Mouse (Mus musculus): ENCODE measurements at regions not wholly inside any gene's neighbourhood (a gene's known extent, or its start where the extent isn't known, plus 50 kb on each side); places are given as distances from the start of the nearest gene placed in this dataset.
A peak's percentile ranks its signal among the peaks of the same experiment; 100 is the strongest.

GRCm38 (mm10) chr11:7568484-7568883, 354.8 kb upstream of the Igfbp3 start:
- Histone ChIP-seq H3K9me3 (replicated peaks) (no peaks in the 10 kb centered on the region), H3K4me2 (replicated peaks) (no peak overlapping the region), H3K9ac (no peak overlapping the region), H3K27me3 (no peaks in the 10 kb centered on the region), H3K4me1 (no peaks in the 10 kb centered on the region), H3K36me3 (no peaks in the 10 kb centered on the region), H3K27ac (replicated peaks) (no peak overlapping the region), H3K4me3 (replicated peaks) (no peak overlapping the region)
- ATAC-seq (ENCODE audit: insufficient number of reproducible peaks, low FRiP score, low TSS enrichment, low read depth): no peak
- WGBS: 63% methylated on average over 1 of the region's 1 CpGs

DNA sequence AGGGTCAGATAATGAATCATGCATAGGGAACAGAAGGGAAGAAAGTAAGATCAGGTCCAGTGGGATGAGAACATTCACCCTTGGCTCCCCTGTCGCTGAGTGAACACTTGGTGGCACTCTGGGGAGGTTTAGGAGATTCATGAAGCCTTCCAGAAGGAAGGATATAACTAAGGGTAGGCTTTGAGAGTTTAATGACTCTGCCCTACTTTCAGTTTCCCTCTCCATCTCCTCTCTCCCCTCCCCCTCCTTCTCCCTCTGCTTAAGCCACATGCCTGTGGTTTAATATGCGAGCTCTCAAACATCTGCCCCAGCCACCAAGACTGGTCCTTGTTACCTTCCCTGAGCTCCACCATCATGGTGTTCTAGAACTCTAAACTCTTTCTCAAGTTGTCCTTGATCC, 348.3 kb upstream of the Igfbp3 start:
- Histone ChIP-seq H3K36me3 (no peaks in the 10 kb centered on the region), H3K9ac (no peak overlapping the region), H3K9me3 (replicated peaks) (no peaks in the 10 kb centered on the region), H3K27ac (replicated peaks) (no peak overlapping the region), H3K4me3 (replicated peaks) (no peak overlapping the region), H3K27me3 (no peaks in the 10 kb centered on the region), H3K4me1 (no peaks in the 10 kb centered on the region), H3K4me2 (replicated peaks) (no peak overlapping the region)
- 43% methylated on average over 2 of the region's 2 CpGs for WGBS
- no peak for ATAC-seq (ENCODE audit: insufficient number of reproducible peaks, low FRiP score, low TSS enrichment, low read depth)

- Histone ChIP-seq H3K27ac (replicated peaks) (no peak overlapping the region), H3K4me1 (no peaks in the 10 kb centered on the region), H3K27me3 (no peaks in the 10 kb centered on the region), H3K4me3 (replicated peaks) (no peak overlapping the region), H3K9ac (no peak overlapping the region), H3K4me2 (replicated peaks) (no peak overlapping the region), H3K36me3 (no peaks in the 10 kb centered on the region), H3K9me3 (replicated peaks) (no peaks in the 10 kb centered on the region)
- ATAC-seq (ENCODE audit: insufficient number of reproducible peaks, low FRiP score, low TSS enrichment, low read depth): peak; percentile 72; the same call in 1 of the 2 replicates
- 58% methylated on average over 1 of the region's 1 CpGs for WGBS
Measured at GRCm38 (mm10) chr11:7561437-7561836, 347.7 kb upstream of the Igfbp3 start.

- Histone ChIP-seq H3K9ac (no peak overlapping the region), H3K27ac (replicated peaks) (no peak overlapping the region), H3K36me3 (no peaks in the 10 kb centered on the region), H3K27me3 (no peaks in the 10 kb centered on the region), H3K4me3 (replicated peaks) (no peak overlapping the region), H3K4me2 (replicated peaks) (no peak overlapping the region), H3K4me1 (no peaks in the 10 kb centered on the region), H3K9me3 (replicated peaks) (no peaks in the 10 kb centered on the region)
- WGBS: 69% methylated on average over 6 of the region's 6 CpGs
- ATAC-seq (ENCODE audit: insufficient number of reproducible peaks, low FRiP score, low TSS enrichment, low read depth): no peak
Measured at GRCm38 (mm10) chr11:7555613-7556274, 342.0 kb upstream of the Igfbp3 start.

GRCm38 (mm10) chr11:7552154-7552553, 338.4 kb upstream of the Igfbp3 start:
- Histone ChIP-seq H3K9me3 (replicated peaks) (no peaks in the 10 kb centered on the region), H3K36me3 (no peaks in the 10 kb centered on the region), H3K27ac (replicated peaks) (no peak overlapping the region), H3K4me1 (no peaks in the 10 kb centered on the region), H3K4me2 (replicated peaks) (no peak overlapping the region), H3K4me3 (replicated peaks) (no peak overlapping the region), H3K9ac (no peak overlapping the region), H3K27me3 (no peaks in the 10 kb centered on the region)
- WGBS: 86% methylated on average over 3 of the region's 3 CpGs
- ATAC-seq (ENCODE audit: insufficient number of reproducible peaks, low FRiP score, low TSS enrichment, low read depth): no peak

DNA sequence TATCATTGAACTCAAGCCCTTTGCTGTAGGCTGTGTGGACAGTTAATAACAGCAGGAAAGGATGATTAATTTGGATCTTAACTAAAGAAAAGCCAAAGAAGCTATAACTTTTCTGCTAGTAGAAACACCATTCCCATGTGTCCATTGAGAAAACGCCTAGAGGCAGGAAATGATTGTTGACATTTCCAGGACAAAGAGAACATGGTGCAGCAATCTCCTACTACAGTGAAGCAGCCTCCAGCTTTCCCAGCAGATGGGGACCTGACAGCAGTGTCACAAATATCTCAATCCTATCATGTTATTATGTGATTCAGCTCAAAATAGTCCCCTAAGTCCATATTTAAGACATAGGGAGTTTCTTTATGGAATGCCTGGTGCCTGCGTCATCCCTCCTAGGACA, 334.1 kb upstream of the Igfbp3 start:
- Histone ChIP-seq H3K4me2 (replicated peaks) (no peak overlapping the region), H3K4me3 (replicated peaks) (no peak overlapping the region), H3K9me3 (replicated peaks) (no peaks in the 10 kb centered on the region), H3K4me1 (no peaks in the 10 kb centered on the region), H3K36me3 (no peaks in the 10 kb centered on the region), H3K9ac (no peak overlapping the region), H3K27me3 (no peaks in the 10 kb centered on the region), H3K27ac (replicated peaks) (no peak overlapping the region)
- ATAC-seq (ENCODE audit: insufficient number of reproducible peaks, low FRiP score, low TSS enrichment, low read depth): no peak
- WGBS: 66% methylated on average over 2 of the region's 2 CpGs

- 64% methylated on average over 2 of the region's 2 CpGs for WGBS
- Histone ChIP-seq H3K4me1 (no peaks in the 10 kb centered on the region), H3K9me3 (replicated peaks) (no peaks in the 10 kb centered on the region), H3K4me3 (replicated peaks) (no peak overlapping the region), H3K27me3 (no peaks in the 10 kb centered on the region), H3K36me3 (no peaks in the 10 kb centered on the region), H3K4me2 (replicated peaks) (no peak overlapping the region), H3K9ac (no peak overlapping the region), H3K27ac (replicated peaks) (no peak overlapping the region)
- ATAC-seq (ENCODE audit: insufficient number of reproducible peaks, low FRiP score, low TSS enrichment, low read depth): no peak
Measured at GRCm38 (mm10) chr11:7545621-7546020, 331.9 kb upstream of the Igfbp3 start.

DNA sequence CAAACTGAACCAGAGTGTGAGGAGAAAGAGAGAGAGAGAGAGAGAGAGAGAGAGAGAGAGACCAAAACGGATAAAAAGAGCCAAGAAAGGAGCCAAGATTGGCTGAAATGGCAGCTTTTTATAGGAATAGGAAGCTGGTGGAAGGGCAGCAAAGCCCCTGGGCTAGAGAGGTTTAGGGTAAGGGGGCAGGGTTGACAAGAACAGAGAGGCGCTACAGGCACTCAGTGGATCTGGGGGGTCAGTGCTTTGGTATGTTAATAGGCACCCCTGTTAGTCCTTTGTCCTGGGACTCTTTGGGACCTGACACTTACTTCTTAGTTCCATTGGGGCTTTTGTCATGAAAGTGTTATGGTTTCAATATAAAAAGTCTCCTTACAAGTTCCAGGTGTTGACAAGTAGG, 320.9 kb upstream of the Igfbp3 start:
- Histone ChIP-seq H3K27me3 (no peaks in the 10 kb centered on the region), H3K9me3 (replicated peaks) (no peaks in the 10 kb centered on the region), H3K4me3 (replicated peaks) (no peak overlapping the region), H3K4me2 (replicated peaks) (no peak overlapping the region), H3K27ac (replicated peaks) (no peak overlapping the region), H3K4me1 (no peaks in the 10 kb centered on the region), H3K9ac (no peak overlapping the region), H3K36me3 (no peaks in the 10 kb centered on the region)
- no peak for ATAC-seq (ENCODE audit: insufficient number of reproducible peaks, low FRiP score, low TSS enrichment, low read depth)
- 35% methylated on average over 2 of the region's 2 CpGs for WGBS

GRCm38 (mm10) chr11:7533327-7533726, 319.6 kb upstream of the Igfbp3 start:
- H3K4me1 ChIP-seq: no peaks in the 10 kb centered on the region
- H3K27ac ChIP-seq (replicated peaks): no peak overlapping the region
- H3K36me3 ChIP-seq: no peaks in the 10 kb centered on the region
- no peak overlapping the region for H3K4me3 ChIP-seq (replicated peaks)
- ATAC-seq (ENCODE audit: insufficient number of reproducible peaks, low FRiP score, low TSS enrichment, low read depth): no peak
- no peak overlapping the region for H3K4me2 ChIP-seq (replicated peaks)
- no peaks in the 10 kb centered on the region for H3K9me3 ChIP-seq (replicated peaks)
- H3K27me3 ChIP-seq: no peaks in the 10 kb centered on the region
- WGBS: 63% methylated on average over 1 of the region's 1 CpGs
- no peak overlapping the region for H3K9ac ChIP-seq

GRCm38 (mm10) chr11:7531847-7532246, 318.1 kb upstream of the Igfbp3 start:
- Histone ChIP-seq H3K4me1 (no peaks in the 10 kb centered on the region), H3K4me3 (replicated peaks) (no peak overlapping the region), H3K27me3 (no peaks in the 10 kb centered on the region), H3K27ac (replicated peaks) (no peak overlapping the region), H3K9me3 (replicated peaks) (no peaks in the 10 kb centered on the region), H3K36me3 (no peaks in the 10 kb centered on the region), H3K9ac (no peak overlapping the region), H3K4me2 (replicated peaks) (no peak overlapping the region)
- ATAC-seq (ENCODE audit: insufficient number of reproducible peaks, low FRiP score, low TSS enrichment, low read depth): no peak
- WGBS: 58% methylated on average over 3 of the region's 3 CpGs

GRCm38 (mm10) chr11:7530482-7531148, 316.9 kb upstream of the Igfbp3 start:
- Histone ChIP-seq H3K9ac (no peak overlapping the region), H3K9me3 (replicated peaks) (no peaks in the 10 kb centered on the region), H3K27me3 (no peaks in the 10 kb centered on the region), H3K27ac (replicated peaks) (no peak overlapping the region), H3K4me1 (no peaks in the 10 kb centered on the region), H3K4me2 (replicated peaks) (no peak overlapping the region), H3K4me3 (replicated peaks) (no peak overlapping the region), H3K36me3 (no peaks in the 10 kb centered on the region)
- no peak for ATAC-seq (ENCODE audit: insufficient number of reproducible peaks, low FRiP score, low TSS enrichment, low read depth)
- 73% methylated on average over 6 of the region's 6 CpGs for WGBS

GRCm38 (mm10) chr11:7519556-7519955, 305.8 kb upstream of the Igfbp3 start:
- H3K27ac ChIP-seq (replicated peaks): no peak overlapping the region
- H3K36me3 ChIP-seq: no peaks in the 10 kb centered on the region
- no peaks in the 10 kb centered on the region for H3K9me3 ChIP-seq (replicated peaks)
- H3K4me2 ChIP-seq (replicated peaks): no peak overlapping the region
- 80% methylated on average over 2 of the region's 2 CpGs for WGBS
- H3K4me1 ChIP-seq: no peaks in the 10 kb centered on the region
- H3K27me3 ChIP-seq: no peaks in the 10 kb centered on the region
- H3K4me3 ChIP-seq (replicated peaks): no peak overlapping the region
- no peak for ATAC-seq (ENCODE audit: insufficient number of reproducible peaks, low FRiP score, low TSS enrichment, low read depth)
- no peak overlapping the region for H3K9ac ChIP-seq
